Mouse (Mus musculus) adrenal gland (tissue): ENCODE results near the gene Sema4a.

ENCODE experiments used
- intact Hi-C: fragments of 180-260 bp; cut with DNase I; formaldehyde crosslinking; loops from one replicate; pipeline ENCODE4 v1.15.1; 2025

Gene Sema4a

GRCm38 (mm10) chr3:88486887-88487286, 25.9 kb upstream of the Sema4a start:
- intact Hi-C loops = no loop called here

GRCm38 (mm10) chr3:88486043-88486442, 25.1 kb upstream of the Sema4a start:
- intact Hi-C loops = no loop called here

- intact Hi-C loops = no loop called here
These were observed 23.8 kb upstream of the Sema4a start for GRCm38 (mm10) chr3:88484597-88485316.

DNA sequence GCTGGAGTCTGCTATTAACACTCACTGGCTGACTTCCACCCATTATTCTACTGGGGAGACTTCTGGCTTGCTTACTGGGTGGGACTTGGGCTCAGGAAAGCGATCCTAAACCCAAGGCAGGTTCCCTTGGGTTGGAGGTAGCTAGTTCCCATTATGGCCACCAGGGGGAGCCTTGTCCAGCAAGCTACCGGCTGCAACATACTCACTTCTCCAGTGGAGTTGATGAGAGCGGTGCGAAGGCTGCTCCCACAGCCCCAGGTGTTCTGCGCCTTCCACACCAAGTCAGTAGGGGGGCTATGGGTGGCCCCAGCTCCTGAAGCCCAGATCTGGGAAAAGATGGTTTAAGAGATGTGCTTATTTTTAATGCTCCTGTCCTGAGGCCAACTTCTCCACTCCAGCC, 22.6 kb upstream of the Sema4a start:
- intact Hi-C loops = loop anchor here (1.0 kb wide), 1 partner anchor 39 kb away; no protein-coding TSS in a partner anchor

GRCm38 (mm10) chr3:88483141-88483540, 22.2 kb upstream of the Sema4a start:
- intact Hi-C loops = loop anchor here (1.0 kb wide), 1 partner anchor 39 kb away; no protein-coding TSS in a partner anchor

DNA sequence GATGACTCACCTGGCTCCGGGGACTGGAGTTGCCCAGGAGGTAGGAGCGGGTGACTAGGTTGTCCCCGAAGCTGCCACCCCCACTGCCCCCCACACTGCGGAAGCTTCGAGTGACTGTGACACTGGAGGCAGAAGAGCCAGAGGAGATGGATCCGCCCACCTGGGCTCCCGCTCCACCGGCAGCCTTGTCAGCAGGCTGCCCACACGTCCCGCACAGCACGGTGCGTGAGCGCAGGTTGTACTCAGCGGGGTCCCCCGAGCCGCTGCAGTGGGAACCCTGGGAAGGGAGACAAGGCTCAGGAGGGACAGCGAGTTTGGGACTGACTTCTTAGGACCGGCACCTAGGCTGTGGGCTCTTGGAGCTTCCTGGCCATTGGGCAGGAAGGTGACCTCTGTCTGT, 21.4 kb upstream of the Sema4a start:
- intact Hi-C loops = no loop called here

GRCm38 (mm10) chr3:88481372-88482040, 20.5 kb upstream of the Sema4a start:
- intact Hi-C loops = no loop called here

DNA sequence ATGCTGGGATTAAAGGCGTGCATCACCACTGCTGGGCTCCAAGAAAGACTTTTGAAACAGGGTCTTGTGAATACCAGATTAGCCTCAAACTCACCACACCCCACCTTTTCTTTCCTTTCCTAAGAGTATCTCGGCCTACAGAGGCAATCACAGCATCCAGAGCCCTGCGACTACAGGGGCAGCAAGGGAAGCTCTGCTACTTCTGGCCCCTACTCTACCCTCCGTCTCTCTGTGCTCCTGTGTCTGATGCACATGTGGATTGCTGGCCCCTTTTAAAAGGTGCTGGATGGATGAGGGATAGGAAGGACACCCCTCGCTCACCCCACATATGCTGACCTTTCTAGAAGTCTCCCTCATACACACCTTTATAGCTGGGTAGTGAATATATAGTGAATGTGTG, 19.7 kb upstream of the Sema4a start:
- intact Hi-C loops = no loop called here

- intact Hi-C loops = no loop called here
These were observed 18.8 kb upstream of the Sema4a start for GRCm38 (mm10) chr3:88479828-88480227.

GRCm38 (mm10) chr3:88479163-88479562, 18.2 kb upstream of the Sema4a start:
- intact Hi-C loops = no loop called here

DNA sequence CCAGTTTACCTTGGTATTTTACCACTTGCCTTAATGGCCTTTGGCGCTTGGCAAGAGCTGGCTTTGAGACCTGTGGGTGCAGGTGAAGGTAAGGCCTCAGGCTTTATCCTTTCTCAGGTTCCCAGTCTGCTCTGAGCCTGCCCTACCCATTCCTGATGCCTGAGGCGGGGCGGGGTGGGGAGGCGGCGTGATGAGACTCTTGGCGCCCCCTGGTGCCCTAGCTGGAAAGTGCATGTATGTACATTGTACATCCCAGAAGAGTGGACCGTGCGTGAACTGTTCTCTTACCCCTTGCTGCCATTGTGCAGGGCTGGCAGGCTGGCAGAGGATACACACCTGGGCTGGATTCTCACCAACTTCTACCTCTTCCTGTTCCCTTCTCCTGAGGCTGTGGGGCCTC, 16.8 kb upstream of the Sema4a start:
- intact Hi-C loops = no loop called here

- intact Hi-C loops = no loop called here
These were observed 15.4 kb upstream of the Sema4a start for GRCm38 (mm10) chr3:88476403-88476802.

DNA sequence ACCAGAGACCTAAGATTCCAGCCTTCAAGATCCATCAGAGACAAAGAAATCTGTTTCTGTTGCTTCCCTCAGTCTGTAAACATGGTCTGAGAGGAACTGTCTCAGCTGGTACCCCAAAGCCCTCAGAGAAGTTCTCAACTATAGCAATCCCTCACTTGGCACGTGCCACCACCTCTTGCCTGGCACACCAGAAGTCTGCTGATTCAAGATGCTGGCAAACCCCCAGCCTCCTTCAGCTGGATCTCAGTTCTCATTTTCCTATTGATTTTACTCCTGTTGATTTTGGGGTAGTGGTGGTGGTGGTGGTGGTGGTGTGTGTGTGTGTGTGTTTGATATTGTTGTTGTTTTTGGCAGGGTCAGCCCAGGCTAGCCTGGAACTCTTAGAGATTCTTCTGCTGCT, 12.6 kb upstream of the Sema4a start:
- intact Hi-C loops = no loop called here

- intact Hi-C loops = no loop called here
These were observed 12.0 kb upstream of the Sema4a start for GRCm38 (mm10) chr3:88473020-88473419.

DNA sequence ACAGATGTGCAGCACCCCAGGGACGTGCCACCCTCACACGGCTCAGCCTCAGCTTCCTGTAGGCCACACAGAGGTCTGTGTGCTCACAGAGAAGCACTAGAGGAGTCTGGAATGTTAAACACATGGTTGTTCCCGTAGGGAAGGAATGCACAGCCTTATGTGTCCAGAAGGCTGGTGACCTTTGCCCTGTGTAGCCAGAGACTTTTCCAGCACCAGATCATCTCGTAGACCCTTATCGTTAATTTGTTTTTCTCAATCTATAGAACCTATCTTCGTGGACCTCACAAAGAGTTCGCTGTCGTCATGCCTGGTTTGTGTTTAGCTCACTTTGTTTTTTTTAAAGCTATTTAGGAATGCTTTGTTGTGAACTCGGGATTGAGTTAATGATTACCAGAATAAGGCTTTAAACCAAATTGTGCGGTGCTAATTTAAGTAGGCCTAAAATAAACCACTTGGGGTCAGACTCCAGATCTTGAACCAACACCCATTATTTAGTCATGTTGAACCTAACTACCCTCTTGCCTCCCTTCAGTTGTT, 10.0 kb upstream of the Sema4a start:
- intact Hi-C loops = no loop called here

GRCm38 (mm10) chr3:88469466-88469865, 8.5 kb upstream of the Sema4a start:
- intact Hi-C loops = no loop called here

- intact Hi-C loops = loop anchor here (1.0 kb wide), 1 partner anchor 58 kb away; no protein-coding TSS in a partner anchor
These were observed 6.3 kb upstream of the Sema4a start for GRCm38 (mm10) chr3:88467116-88467824.

GRCm38 (mm10) chr3:88465127-88465526, 4.1 kb upstream of the Sema4a start:
- intact Hi-C loops = no loop called here

DNA sequence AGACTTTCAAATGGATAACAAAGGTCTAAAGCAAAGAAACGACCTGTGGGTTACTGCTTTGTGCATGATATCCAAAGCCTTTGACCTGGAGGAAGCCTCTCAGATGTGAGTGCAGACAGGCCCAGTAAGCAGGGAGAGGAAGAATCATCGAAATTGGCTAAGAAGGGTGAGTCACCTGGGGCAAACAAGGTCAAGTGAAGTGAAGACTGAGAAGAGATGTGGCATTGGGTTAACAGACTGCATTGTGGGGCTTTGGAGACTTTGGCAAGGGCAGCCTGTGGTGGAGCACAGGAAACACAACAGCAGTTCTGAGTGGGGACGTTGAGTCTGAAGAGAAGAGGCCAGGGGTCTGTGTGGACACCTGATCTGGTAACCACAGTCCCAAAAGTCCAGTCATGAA, 3.4 kb upstream of the Sema4a start:
- intact Hi-C loops = no loop called here

GRCm38 (mm10) chr3:88460029-88460428, 953 bp downstream of the Sema4a start:
- intact Hi-C loops = no loop called here

- intact Hi-C loops = no loop called here
These were observed 2.2 kb downstream of the Sema4a start for GRCm38 (mm10) chr3:88458778-88459219.
